Mouse (Mus musculus): Measurements from ENCODE around the gene Olfr1396. TPM values are rescaled to one million over a fixed set of nuclear protein-coding genes. Genes with fewer than 3 reads are reported as not detected.
"Not testable (repeated sequence)": the region's sequence is repeated elsewhere in the genome, so short reads cannot be mapped to it uniquely, and the experiment has no call there.

Olfr1396 gene
- total RNA-seq, 2 experiments from 2014 or later = not detected

DNA sequence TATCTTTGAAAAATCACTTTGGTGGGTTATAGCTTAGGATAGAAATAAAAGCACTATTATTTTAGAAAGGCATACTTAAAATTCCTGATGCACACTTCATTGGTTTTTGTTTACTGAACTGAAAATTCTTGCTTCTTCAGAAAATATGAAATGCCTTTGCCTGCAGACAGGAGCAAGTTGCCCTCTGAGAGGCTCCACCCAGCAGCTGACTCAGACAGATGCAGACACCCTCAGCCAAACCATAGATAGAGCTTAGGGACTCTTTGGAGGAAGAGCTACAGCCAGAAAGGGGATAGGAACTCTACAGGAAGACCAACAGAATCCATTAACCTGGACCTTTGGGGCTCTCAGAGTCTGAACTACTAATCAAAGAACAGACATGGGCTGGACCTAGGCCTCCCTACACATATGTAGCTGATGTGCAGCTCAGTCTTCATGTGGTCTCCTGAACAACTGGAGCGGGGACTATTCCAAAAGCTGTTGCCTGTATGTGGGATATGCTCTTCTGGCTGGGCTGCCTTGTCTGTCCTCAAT is 22.6 kb downstream of the Olfr1396 start:
- no peak for DNase-seq (ENCODE audit: low spot score in 2 of 2)
- intact Hi-C loops (cut with DNase I) = no loop called here

DNA sequence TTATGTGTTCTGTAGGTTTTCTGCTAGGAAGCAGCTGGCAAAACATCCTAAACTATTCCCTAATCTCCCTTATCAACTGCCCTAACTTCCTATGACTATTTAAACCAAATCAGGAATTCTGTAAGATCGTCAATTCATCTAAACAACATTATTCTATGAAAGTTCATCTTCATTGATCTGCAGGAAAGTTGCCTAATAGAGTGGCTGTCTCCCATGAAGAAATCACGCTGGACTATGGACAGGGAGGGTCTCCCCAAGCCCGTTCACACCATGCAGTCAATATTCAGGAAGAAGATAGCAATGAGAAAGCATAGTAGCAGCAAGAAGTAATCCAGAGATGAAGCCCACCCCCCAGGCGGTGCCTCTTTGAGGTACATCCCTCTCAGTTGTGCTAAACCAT is 23.5 kb downstream of the Olfr1396 start:
- intact Hi-C loops (cut with DNase I) = no loop called here
- DNase-seq (ENCODE audit: low spot score in 2 of 2) = no peak

DNA sequence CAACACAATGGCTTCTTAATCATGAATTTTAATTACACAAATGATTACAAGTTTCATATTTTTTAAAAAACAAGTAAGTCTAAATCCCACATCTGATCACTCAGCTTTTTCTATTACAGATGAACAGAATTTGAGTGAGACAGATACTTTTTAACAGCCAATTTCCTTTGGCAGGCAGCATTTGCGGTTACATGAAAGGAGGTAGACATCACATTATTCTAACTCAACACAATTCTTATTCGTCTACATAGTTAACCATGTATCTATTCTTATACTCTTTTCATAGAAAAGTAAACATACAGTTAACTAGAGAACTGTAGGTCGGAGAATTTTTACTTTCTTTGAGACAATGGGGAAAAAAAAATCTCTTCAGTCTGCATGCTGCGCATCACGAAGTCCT is 24.1 kb downstream of the Olfr1396 start:
- no peak for DNase-seq (ENCODE audit: low spot score in 2 of 2)
- intact Hi-C loops (cut with DNase I) = no loop called here

DNA sequence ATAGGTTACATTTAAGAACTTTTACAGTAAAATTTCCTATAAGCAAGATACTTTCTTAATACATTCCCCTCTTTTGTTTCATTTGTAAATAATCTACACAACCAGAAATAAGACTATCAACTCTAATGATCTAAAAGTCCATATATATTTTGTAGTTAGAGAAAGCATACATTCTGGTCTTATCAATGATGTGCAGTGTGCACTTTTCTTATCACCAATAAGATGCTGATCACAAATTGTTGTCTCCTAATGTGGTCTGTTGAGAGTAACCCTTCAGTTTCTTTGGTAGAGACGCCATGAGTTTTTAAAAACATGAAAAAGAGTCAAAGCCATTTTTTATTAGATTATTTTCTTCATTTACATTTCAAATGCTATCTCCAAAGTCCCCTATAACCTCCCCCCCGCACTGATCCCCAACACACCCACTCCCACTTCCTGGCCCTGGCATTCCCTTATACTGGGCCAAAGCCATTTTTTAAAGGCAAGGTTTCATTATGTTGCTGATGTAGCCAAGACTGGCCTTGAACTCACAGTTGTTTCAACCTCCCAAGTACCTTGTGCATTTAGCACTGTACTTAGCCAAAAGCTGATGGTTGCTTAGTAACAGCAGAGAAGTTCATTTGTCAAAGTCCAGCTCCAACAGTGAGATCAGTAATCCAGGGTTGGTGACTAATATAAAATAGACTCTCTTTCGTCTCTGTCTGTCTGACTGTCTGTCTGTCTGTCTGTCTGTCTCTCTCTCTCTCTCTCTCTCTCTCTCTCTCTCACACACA is 24.8 kb downstream of the Olfr1396 start:
- intact Hi-C loops (cut with DNase I) = no loop called here
- DNase-seq (ENCODE audit: low spot score in 2 of 2) = no peak

DNA sequence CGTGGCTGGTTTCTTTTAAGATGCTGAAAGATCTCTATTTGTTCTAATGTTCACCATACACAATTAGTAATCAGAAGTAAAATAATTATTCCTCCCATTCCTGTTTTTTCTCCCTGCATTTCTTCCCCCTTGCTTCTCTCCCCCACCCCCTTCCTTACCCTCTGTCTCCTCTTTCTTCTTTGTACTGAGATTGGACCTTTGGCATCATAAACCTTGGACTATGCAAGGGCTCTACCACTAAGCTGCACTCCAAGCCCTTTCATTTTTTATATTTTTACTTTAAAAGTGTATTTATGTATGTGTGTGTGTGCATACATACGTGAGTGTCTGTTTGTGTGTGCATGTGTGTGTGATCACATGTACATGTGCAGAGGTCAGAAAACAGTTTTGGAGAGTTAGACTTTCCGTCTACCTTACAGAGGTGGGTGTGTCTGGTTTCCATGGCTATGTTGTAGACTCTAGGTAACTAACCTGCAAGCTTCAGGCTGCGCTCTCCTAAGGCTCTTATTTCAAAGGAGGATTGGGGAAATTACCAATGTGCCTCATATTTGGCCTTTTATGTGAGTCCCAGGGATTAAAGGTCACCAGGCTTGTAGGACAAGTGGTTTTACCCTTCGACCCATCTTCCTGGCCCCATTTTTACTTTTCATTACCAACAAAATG is 25.6 kb downstream of the Olfr1396 start:
- no peak for DNase-seq (ENCODE audit: low spot score in 2 of 2)
- intact Hi-C loops (cut with DNase I) = no loop called here

DNA sequence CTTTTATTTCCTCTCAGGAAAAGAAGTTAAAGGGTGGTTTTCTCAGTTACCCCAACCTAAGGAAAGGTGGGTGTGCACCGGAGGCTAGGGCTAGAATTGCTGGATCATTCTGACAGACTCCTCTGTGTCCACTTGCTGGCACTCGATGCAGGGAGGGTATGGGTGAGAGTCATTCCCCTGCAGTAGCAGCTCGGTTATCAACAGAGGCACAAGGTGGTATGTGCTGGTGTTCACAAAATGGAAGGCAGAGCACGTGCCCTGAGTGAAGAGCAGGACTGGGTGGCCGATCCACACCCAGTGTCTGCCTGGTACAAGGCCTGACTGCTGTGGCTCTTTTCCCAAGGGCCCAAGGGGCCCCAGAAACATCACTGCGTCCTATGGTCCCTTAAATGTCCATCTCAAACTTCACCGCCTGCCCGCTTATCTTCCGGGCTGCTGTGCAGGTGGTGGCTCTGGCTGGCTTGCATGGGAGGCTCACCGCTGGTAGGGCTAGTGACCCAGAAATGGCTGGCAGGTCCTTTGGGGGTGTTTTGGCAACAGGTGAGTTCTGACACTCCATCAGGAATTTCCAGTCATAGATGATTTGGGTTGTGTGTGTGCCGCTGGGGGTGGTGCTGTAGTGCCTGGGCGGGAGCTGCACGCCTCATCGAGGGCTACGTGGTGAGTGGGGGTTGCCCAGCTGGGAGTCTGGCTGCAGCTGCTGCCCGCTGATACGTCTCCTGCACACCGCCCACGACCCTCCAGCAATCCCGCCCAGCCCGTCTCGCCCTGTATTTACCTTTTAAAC is 26.7 kb downstream of the Olfr1396 start:
- DNase-seq (ENCODE audit: low spot score in 2 of 2) = no peak
- intact Hi-C loops (cut with DNase I) = no loop called here

DNA sequence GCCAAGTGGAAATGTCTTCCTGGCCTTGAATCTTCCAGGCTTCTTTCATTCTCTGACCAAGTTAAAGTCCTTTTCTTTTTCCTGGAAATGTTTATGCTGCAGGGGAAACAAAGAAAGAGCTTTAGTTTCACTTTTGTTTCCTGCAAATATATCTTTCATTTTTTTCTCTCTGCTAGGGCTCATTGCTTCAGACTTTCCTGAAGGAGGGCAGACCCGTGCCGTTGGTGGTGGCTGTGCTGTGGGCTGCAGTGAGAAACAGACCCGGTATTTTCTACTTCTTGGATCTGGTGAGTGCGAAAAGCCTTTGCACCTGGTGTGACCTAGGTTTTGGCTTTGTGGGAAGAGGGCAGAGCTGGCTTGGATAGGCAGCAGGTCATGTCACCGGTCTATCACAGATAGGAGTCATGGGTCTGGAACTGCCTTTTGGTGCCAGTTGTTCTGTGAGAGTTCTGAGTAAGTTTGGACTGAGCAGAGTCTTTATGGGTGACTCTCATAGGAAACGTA is 27.8 kb downstream of the Olfr1396 start:
- DNase-seq (ENCODE audit: low spot score in 2 of 2) = no peak
- intact Hi-C loops (cut with DNase I) = no loop called here

GRCm38 (mm10) chr11:49084875-49085274 is 29.8 kb downstream of the Olfr1396 start:
- intact Hi-C loops (cut with DNase I) = no loop called here
- DNase-seq (ENCODE audit: low spot score in 2 of 2) = no peak

DNA sequence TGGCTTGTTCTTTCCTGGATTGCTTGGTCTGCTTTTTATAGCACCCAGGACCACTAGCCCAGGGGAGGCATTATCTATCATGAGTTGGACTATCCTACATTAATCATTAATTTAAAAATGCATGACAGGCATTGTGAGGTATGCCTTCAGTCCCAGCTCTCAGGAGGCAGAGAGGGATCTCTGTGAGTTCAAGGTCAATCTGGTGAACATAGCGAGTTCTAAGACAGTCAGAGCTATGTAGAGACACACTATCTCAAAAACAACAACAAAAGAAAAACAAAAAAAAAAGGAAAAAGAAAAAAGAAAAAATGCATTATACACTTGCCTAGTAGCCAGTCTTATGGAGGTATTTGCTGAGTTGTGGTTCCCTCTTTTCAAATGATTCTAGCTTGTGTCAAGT is 30.3 kb downstream of the Olfr1396 start:
- intact Hi-C loops (cut with DNase I) = no loop called here
- DNase-seq (ENCODE audit: low spot score in 2 of 2) = no peak

- intact Hi-C loops (cut with DNase I) = no loop called here
- DNase-seq (ENCODE audit: low spot score in 2 of 2) = no peak
Observed at GRCm38 (mm10) chr11:49083808-49084207, 30.9 kb downstream of the Olfr1396 start.

DNA sequence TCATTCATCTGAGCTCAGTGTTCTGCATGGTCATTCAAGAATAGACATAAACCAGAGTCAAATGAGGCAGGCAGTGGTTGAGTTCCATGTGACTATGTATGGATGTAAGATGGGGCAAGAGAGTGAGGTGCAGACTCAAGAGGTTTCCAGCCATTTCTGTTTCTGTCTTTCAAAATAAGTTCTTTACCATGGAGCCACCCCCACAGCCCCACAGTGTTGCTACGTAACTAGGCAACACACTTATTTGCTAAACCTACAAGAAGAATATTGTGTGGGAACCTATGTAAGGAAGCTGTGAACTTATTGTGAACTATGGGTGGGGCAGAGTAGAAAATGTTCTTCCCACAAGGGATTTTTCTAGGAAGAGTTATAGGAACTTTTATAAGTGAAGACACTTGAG is 31.5 kb downstream of the Olfr1396 start:
- peak; percentile 45 to 54 for DNase-seq (ENCODE audit: low spot score in 2 of 2)

GRCm38 (mm10) chr11:49081886-49082285 is 32.8 kb downstream of the Olfr1396 start:
- intact Hi-C loops (cut with DNase I) = no loop called here
- no peak for DNase-seq (ENCODE audit: low spot score in 2 of 2)

More for the DNA sequence above, 31.5 kb downstream of the Olfr1396 start:
- intact Hi-C loops (cut with DNase I) = no loop called here

GRCm38 (mm10) chr11:49081356-49081755 is 33.3 kb downstream of the Olfr1396 start:
- intact Hi-C loops (cut with DNase I) = no loop called here
- DNase-seq (ENCODE audit: low spot score in 2 of 2) = no peak

- intact Hi-C loops (cut with DNase I) = no loop called here
- DNase-seq (ENCODE audit: low spot score in 2 of 2) = no peak
Observed at GRCm38 (mm10) chr11:49080636-49081035, 34.0 kb downstream of the Olfr1396 start.

DNA sequence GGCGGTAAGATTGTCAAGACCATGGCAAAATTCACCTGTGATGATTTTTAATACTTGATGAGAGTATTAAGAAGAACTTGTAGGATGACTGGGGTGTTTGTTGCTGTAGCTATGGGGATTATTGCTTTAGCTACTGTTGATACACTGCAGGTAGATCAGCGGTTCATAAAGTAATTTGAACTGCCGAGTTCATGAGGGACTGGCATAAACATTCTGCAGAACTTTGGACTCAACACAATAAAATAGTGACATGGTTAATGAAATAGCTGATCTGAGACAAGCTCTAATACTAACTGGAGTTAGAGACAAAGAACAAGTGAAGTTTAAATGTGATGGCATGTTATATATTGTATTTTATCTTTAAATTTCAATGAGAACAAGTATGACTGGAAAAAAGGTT is 36.0 kb downstream of the Olfr1396 start:
- intact Hi-C loops (cut with DNase I) = no loop called here
- no peak for DNase-seq (ENCODE audit: low spot score in 2 of 2)

GRCm38 (mm10) chr11:49077012-49077411 is 37.7 kb downstream of the Olfr1396 start:
- intact Hi-C loops (cut with DNase I) = loop anchor here (2.0 kb wide), 1 partner anchor 156 kb away; no protein-coding TSS in a partner anchor
- DNase-seq (ENCODE audit: low spot score in 2 of 2) = no peak

- intact Hi-C loops (cut with DNase I) = loop anchor here (2.0 kb wide), 1 partner anchor 155 kb away; no protein-coding TSS in a partner anchor
Observed at GRCm38 (mm10) chr11:49076001-49076757, 38.5 kb downstream of the Olfr1396 start, which contains the start of gene Ifi47. Gene Ifi47, plus strand, starts transcription at chr11:49076587.

DNA sequence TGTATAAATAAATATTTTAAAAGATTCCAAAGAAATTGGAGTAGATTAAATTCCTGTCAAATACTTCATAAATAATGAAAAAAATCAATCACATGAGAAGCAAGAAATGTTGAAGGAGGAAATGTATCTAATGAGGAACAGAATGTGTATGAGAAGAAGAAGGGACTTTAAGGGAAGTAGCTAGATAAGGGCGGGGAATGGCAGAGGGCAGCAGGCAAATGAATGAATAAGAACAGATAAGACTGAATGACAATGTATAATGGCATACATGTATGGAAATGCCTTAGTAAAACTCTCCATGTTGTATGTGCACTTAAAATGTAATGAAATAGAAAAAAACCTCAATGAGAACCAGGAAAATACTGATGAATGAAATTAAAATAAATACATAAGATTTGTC is 46.3 kb downstream of the Olfr1396 start:
- intact Hi-C loops (cut with DNase I) = no loop called here

More at GRCm38 (mm10) chr11:49076001-49076757, 38.5 kb downstream of the Olfr1396 start, which contains the start of gene Ifi47:
- DNase-seq (ENCODE audit: low spot score in 2 of 2) = not testable (repeated sequence)

More for the DNA sequence above, 46.3 kb downstream of the Olfr1396 start:
- no peak for DNase-seq (ENCODE audit: low spot score in 2 of 2)
